Mouse (Mus musculus): ENCODE data around the gene Esrrg.

- TF ChIP-seq GATA1 (IDR thresholded peaks at IDR 0.05; ENCODE audit: low read length) (no peak), TAL1 (IDR thresholded peaks at IDR 0.05; ENCODE audit: low read length) (no peak)
These were observed 527.5 kb downstream of the Esrrg start for GRCm38 (mm10) chr1:188136126-188136525.
